Mouse (Mus musculus): ENCODE measurements around the gene Resf1.

DNA sequence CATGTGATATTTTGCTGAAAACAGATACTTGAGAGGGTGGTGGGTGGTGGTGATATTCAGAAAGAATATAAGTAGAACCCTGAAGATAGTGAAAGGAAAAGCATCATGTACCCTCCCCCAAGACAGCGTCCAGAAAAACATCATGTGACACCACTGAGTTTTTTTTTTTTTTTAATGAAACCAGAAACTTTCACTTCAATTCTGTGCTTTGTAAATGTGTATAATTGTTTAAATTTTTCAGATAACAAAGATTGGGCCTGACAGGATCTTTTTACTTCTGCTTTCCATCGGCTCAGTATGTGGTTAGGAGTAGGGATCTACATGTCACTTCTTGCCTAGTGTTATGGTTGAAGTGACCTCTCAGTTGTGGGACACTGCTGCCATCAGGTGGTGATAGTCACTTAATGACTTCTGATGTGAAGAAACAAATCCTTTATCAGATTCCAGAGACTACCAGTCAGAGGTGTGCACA lies 65.8 kb downstream of the Resf1 start:
- no peak for TF ChIP-seq POLR2A (IDR thresholded peaks at IDR 0.05; ENCODE audit: low read depth, low read length)
- no peak for TF ChIP-seq CTCF (IDR thresholded peaks at IDR 0.05; ENCODE audit: borderline replicate concordance, insufficient read depth, low read length)
